Mouse (Mus musculus) embryo, embryonic 11.5 days (tissue): ENCODE results near the gene Sipa1l1.

Experiments
- DNase-seq: peaks from one replicate; pipeline ENCODE4 v3.0.0-alpha.2; 2012; ENCODE audit warnings: low read depth, low spot score

Gene Sipa1l1

GRCm38 (mm10) chr12:82382932-82383331 lies 213.8 kb downstream of the Sipa1l1 start:
- no peak for DNase-seq

- no peak for DNase-seq
These were observed 215.6 kb downstream of the Sipa1l1 start for GRCm38 (mm10) chr12:82384719-82385118.

- no peak for DNase-seq
These were observed 217.9 kb downstream of the Sipa1l1 start for GRCm38 (mm10) chr12:82387042-82387441.

GRCm38 (mm10) chr12:82387647-82388046 lies 218.5 kb downstream of the Sipa1l1 start:
- DNase-seq = no peak

GRCm38 (mm10) chr12:82388144-82388543 lies 219.0 kb downstream of the Sipa1l1 start:
- no peak for DNase-seq

GRCm38 (mm10) chr12:82394118-82394861 lies 225.2 kb downstream of the Sipa1l1 start:
- DNase-seq = no peak

GRCm38 (mm10) chr12:82395194-82395593 lies 226.1 kb downstream of the Sipa1l1 start:
- no peak for DNase-seq

GRCm38 (mm10) chr12:82397193-82397592 lies 228.1 kb downstream of the Sipa1l1 start:
- no peak for DNase-seq

GRCm38 (mm10) chr12:82397751-82398150 lies 228.6 kb downstream of the Sipa1l1 start:
- DNase-seq = no peak

GRCm38 (mm10) chr12:82398926-82399325 lies 229.8 kb downstream of the Sipa1l1 start:
- DNase-seq = no peak

GRCm38 (mm10) chr12:82399971-82400720 lies 231.0 kb downstream of the Sipa1l1 start:
- DNase-seq = no peak

GRCm38 (mm10) chr12:82400783-82401182 lies 231.7 kb downstream of the Sipa1l1 start:
- DNase-seq = no peak

GRCm38 (mm10) chr12:82401440-82401839 lies 232.3 kb downstream of the Sipa1l1 start:
- DNase-seq = no peak

- no peak for DNase-seq
These were observed 233.5 kb downstream of the Sipa1l1 start for GRCm38 (mm10) chr12:82402635-82403034.

GRCm38 (mm10) chr12:82407531-82408255 lies 238.6 kb downstream of the Sipa1l1 start:
- no peak for DNase-seq

- no peak for DNase-seq
These were observed 239.4 kb downstream of the Sipa1l1 start for GRCm38 (mm10) chr12:82408486-82408885.

GRCm38 (mm10) chr12:82409686-82410472 lies 240.8 kb downstream of the Sipa1l1 start:
- no peak for DNase-seq

GRCm38 (mm10) chr12:82412291-82413032 lies 243.3 kb downstream of the Sipa1l1 start:
- no peak for DNase-seq

- DNase-seq = no peak
These were observed 246.7 kb downstream of the Sipa1l1 start for GRCm38 (mm10) chr12:82415690-82416364.

- DNase-seq = no peak
These were observed 249.9 kb downstream of the Sipa1l1 start for GRCm38 (mm10) chr12:82419027-82419426.
